7 mouse cellular contexts compared by ENCODE assay signal in genomic region chr9:40617036-40617675, GRCm38 (mm10). TPM values are rescaled to one million over a fixed set of nuclear protein-coding genes. Genes with fewer than 3 reads are reported as not detected.
DNase-seq lines count a peak whose midpoint lies in the region; ATAC-seq and TF ChIP-seq lines count a peak whose summit lies in the region.

No protein-coding gene starts in this region.

- peak; percentile 66 for DNase-seq in 416B (ENCODE audit: low read depth)
- no peak for DNase-seq in liver, postnatal 0 days
- DNase-seq in layer of hippocampus, postnatal 10 days (ENCODE audit: low spot score in 2 of 2): no peak
- DNase-seq in adrenal gland, postnatal 14 days: no peak
- no peak for DNase-seq in layer of hippocampus, postnatal 36 days

- no peaks in the 10 kb centered on the region for H3K27me3 ChIP-seq in ES-Bruce4 (ENCODE audit: control insufficient read depth, insufficient read depth, low read length, poor library complexity, severe bottlenecking)
- H3K27me3 ChIP-seq in forebrain, embryonic 16.5 days (replicated peaks; ENCODE audit: control insufficient read depth, insufficient read depth, low read length): no peaks in the 10 kb centered on the region
- 0 out of 2 replicates have a peak, but pooled peaks cover 3% of the 10 kb centered on the region for H3K27me3 ChIP-seq in liver, postnatal 0 days (ENCODE audit: insufficient read depth, low read length)

- TF ChIP-seq POLR2A in ES-Bruce4 (IDR thresholded peaks at IDR 0.05; ENCODE audit: insufficient read depth, low read length): no peak

- H3K9ac ChIP-seq in ES-Bruce4 (ENCODE audit: low read depth, poor library complexity, severe bottlenecking): peak overlapping the region; percentile 58
- H3K9ac ChIP-seq in forebrain, embryonic 16.5 days (replicated peaks; ENCODE audit: low read depth, low read length): peak overlapping the region; percentile 55
- H3K9ac ChIP-seq in liver, postnatal 0 days (replicated peaks): no peak overlapping the region

- H3K4me3 ChIP-seq in ES-Bruce4 (ENCODE audit: low read depth, low read length): peak overlapping the region; percentile 43
- H3K4me3 ChIP-seq in forebrain, embryonic 16.5 days (replicated peaks; ENCODE audit: low read length): peak overlapping the region; percentile 37
- H3K4me3 ChIP-seq in liver, postnatal 0 days (ENCODE audit: low read depth, low read length): peak overlapping the region; percentile 21; the same call in 1 of the 2 replicates

- TF ChIP-seq CTCF in ES-Bruce4 (IDR thresholded peaks at IDR 0.05; ENCODE audit: low read depth, low read length): no peak
- no peak for TF ChIP-seq CTCF in liver, postnatal 0 days (IDR thresholded peaks at IDR 0.05; ENCODE audit: low read depth)

- H3K4me2 ChIP-seq in forebrain, embryonic 16.5 days (ENCODE audit: low read length): peak overlapping the region; percentile 60
- peak overlapping the region; percentile 66 for H3K4me2 ChIP-seq in liver, postnatal 0 days (ENCODE audit: low read depth, low read length)

- 0 out of 2 replicates have a peak, but pooled peaks have one; percentile 54 for TF ChIP-seq EP300 in ES-Bruce4 (IDR thresholded peaks at IDR 0.05; ENCODE audit: insufficient read depth, low read depth, low read length)
- TF ChIP-seq EP300 in liver, postnatal 0 days (IDR thresholded peaks at IDR 0.05; ENCODE audit: low read depth): no peak

- WGBS in forebrain, embryonic 16.5 days: under 1% methylated on average over 20 of the region's 20 CpGs
- WGBS in liver, postnatal 0 days (ENCODE audit: insufficient replicate concordance): 3% methylated on average over 20 of the region's 20 CpGs

- peak overlapping the region; percentile 88 for H3K27ac ChIP-seq in ES-Bruce4 (ENCODE audit: insufficient read depth, low read length)
- H3K27ac ChIP-seq in forebrain, embryonic 16.5 days (ENCODE audit: low read length): peak overlapping the region; percentile 29
- no peak overlapping the region for H3K27ac ChIP-seq in liver, postnatal 0 days (ENCODE audit: low read depth)

- peaks cover 4% of the 10 kb centered on the region for H3K4me1 ChIP-seq in ES-Bruce4 (ENCODE audit: control insufficient read depth, insufficient read depth, low read length)
- peaks cover 26% of the 10 kb centered on the region for H3K4me1 ChIP-seq in forebrain, embryonic 16.5 days (replicated peaks; ENCODE audit: control insufficient read depth, insufficient read depth, low read length)
- H3K4me1 ChIP-seq in liver, postnatal 0 days (ENCODE audit: insufficient read depth): peaks cover 11% of the 10 kb centered on the region; the same call in 1 of the 2 replicates

- no peaks in the 10 kb centered on the region for H3K9me3 ChIP-seq in ES-Bruce4 (replicated peaks; ENCODE audit: control insufficient read depth, insufficient read depth, low read length, poor library complexity, severe bottlenecking)
- no peaks in the 10 kb centered on the region for H3K9me3 ChIP-seq in forebrain, embryonic 16.5 days (ENCODE audit: control insufficient read depth, low read length)
- H3K9me3 ChIP-seq in liver, postnatal 0 days (ENCODE audit: low read length): no peaks in the 10 kb centered on the region

- peak; percentile 57 for ATAC-seq in forebrain, embryonic 16.5 days
- no peak for ATAC-seq in liver, postnatal 0 days

- no peaks in the 10 kb centered on the region for H3K36me3 ChIP-seq in ES-Bruce4 (ENCODE audit: control insufficient read depth, insufficient read depth, low read length, poor library complexity, severe bottlenecking)
- no peaks in the 10 kb centered on the region for H3K36me3 ChIP-seq in forebrain, embryonic 16.5 days (ENCODE audit: control insufficient read depth, insufficient read depth)
- H3K36me3 ChIP-seq in liver, postnatal 0 days (replicated peaks; ENCODE audit: insufficient read depth, low read length): no peaks in the 10 kb centered on the region

RNA-seq across cellular contexts. Expression of gene Gm21915, which starts 53.3 kb away (rescaled TPM):
- not detected in 2 replicates for polyA plus RNA-seq in ES-Bruce4 (2011; ENCODE audit: insufficient read depth, insufficient read length, low read depth, missing spikeins)
- not detected in 2 replicates for polyA plus RNA-seq in forebrain, embryonic 16.5 days (2015; fragmentation: Nextera tagmentation; extraction: Ambion mirVana)
- polyA plus RNA-seq in liver, postnatal 0 days (2015; fragmentation: Nextera tagmentation; extraction: Ambion mirVana): not detected in 2 replicates
- not detected for total RNA-seq in layer of hippocampus, postnatal 10 days (2021)
- total RNA-seq in adrenal gland, postnatal 14 days (2021): not detected in 2 replicates
- not detected for total RNA-seq in layer of hippocampus, postnatal 36 days (2021)
